Mouse (Mus musculus): Measurements from ENCODE around the gene Mlh3. TPM values are rescaled to one million over a fixed set of nuclear protein-coding genes. Genes with fewer than 3 reads are reported as not detected.

Gene Mlh3
- polyA plus RNA-seq, 1 experiment = 12.7 TPM

- no peaks in the 10 kb centered on the region for H3K4me1 ChIP-seq (ENCODE audit: control insufficient read depth, insufficient read depth, low read length)
- H3K27ac ChIP-seq (ENCODE audit: insufficient read depth, low read length) = no peak overlapping the region
- no peak overlapping the region for H3K4me3 ChIP-seq (ENCODE audit: insufficient read depth, low read length)
- TF ChIP-seq POLR2A (IDR thresholded peaks at IDR 0.05; ENCODE audit: extremely low read depth, insufficient read depth, low read length) (no peak), CTCF (IDR thresholded peaks at IDR 0.05; ENCODE audit: extremely low read depth, insufficient read depth, low read length) (no peak)
Observed at GRCm38 (mm10) chr12:85197936-85198335, 72.5 kb downstream of the Mlh3 start.

- TF ChIP-seq POLR2A (IDR thresholded peaks at IDR 0.05; ENCODE audit: extremely low read depth, insufficient read depth, low read length) (no peak), CTCF (IDR thresholded peaks at IDR 0.05; ENCODE audit: extremely low read depth, insufficient read depth, low read length) (no peak)
- no peaks in the 10 kb centered on the region for H3K4me1 ChIP-seq (ENCODE audit: control insufficient read depth, insufficient read depth, low read length)
- no peak overlapping the region for H3K27ac ChIP-seq (ENCODE audit: insufficient read depth, low read length)
- no peak overlapping the region for H3K4me3 ChIP-seq (ENCODE audit: insufficient read depth, low read length)
Observed at GRCm38 (mm10) chr12:85197371-85197770, 73.0 kb downstream of the Mlh3 start.

- no peaks in the 10 kb centered on the region for H3K4me1 ChIP-seq (ENCODE audit: control insufficient read depth, insufficient read depth, low read length)
- TF ChIP-seq CTCF (IDR thresholded peaks at IDR 0.05; ENCODE audit: extremely low read depth, insufficient read depth, low read length) = no peak
- no peak overlapping the region for H3K4me3 ChIP-seq (ENCODE audit: insufficient read depth, low read length)
- no peak overlapping the region for H3K27ac ChIP-seq (ENCODE audit: insufficient read depth, low read length)
Observed at GRCm38 (mm10) chr12:85196191-85196590, 74.2 kb downstream of the Mlh3 start.

GRCm38 (mm10) chr12:85195086-85195485 is 75.3 kb downstream of the Mlh3 start:
- H3K4me1 ChIP-seq (ENCODE audit: control insufficient read depth, insufficient read depth, low read length) = no peaks in the 10 kb centered on the region
- no peak overlapping the region for H3K4me3 ChIP-seq (ENCODE audit: insufficient read depth, low read length)
- H3K27ac ChIP-seq (ENCODE audit: insufficient read depth, low read length) = no peak overlapping the region
- TF ChIP-seq POLR2A (IDR thresholded peaks at IDR 0.05; ENCODE audit: extremely low read depth, insufficient read depth, low read length) = no peak
- no peak for TF ChIP-seq CTCF (IDR thresholded peaks at IDR 0.05; ENCODE audit: extremely low read depth, insufficient read depth, low read length)

- TF ChIP-seq CTCF (IDR thresholded peaks at IDR 0.05; ENCODE audit: extremely low read depth, insufficient read depth, low read length) (no peak), POLR2A (IDR thresholded peaks at IDR 0.05; ENCODE audit: extremely low read depth, insufficient read depth, low read length) (no peak)
Observed at GRCm38 (mm10) chr12:85194623-85195018, 75.8 kb downstream of the Mlh3 start.

DNA sequence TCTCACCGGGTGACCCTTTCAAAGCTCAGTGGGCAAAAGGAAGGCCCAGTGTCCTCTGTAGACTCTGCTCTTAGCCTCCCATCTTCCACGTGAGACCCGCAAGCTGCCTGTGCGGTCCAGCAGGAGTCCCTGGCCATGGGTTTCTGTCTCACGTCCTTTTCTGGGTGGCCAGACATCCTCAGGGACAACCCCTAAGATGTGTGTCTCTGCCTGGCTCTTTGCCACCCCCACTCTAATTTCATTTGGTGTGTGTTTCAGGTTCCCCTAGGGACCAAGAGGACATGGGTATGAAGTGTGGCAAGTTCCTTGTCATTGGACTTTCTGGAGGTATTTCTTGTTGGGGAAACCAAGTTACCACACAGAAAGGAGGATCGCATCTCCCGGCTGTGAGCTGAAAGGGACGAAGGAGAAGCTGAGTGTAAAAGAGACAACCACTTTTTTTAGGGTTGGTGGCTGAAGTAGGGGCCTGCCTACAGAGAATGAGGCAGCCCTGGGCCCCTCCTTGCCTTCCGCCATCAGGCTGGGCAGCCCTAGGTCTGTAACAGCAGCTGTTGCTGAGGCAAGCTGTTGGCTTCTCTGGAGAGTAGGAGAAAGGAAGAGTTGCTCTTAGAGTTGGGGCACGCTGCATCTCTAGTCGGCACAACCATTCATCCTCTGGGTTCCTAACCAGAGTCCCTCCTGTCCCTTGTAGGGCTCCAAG is 76.3 kb downstream of the Mlh3 start:
- no peak for TF ChIP-seq CTCF (IDR thresholded peaks at IDR 0.05; ENCODE audit: extremely low read depth, insufficient read depth, low read length)
- TF ChIP-seq POLR2A (IDR thresholded peaks at IDR 0.05; ENCODE audit: extremely low read depth, insufficient read depth, low read length) = no peak
- no peaks in the 10 kb centered on the region for H3K4me1 ChIP-seq (ENCODE audit: control insufficient read depth, insufficient read depth, low read length)
- H3K4me3 ChIP-seq (ENCODE audit: insufficient read depth, low read length) = no peak overlapping the region
- no peak overlapping the region for H3K27ac ChIP-seq (ENCODE audit: insufficient read depth, low read length)

More at GRCm38 (mm10) chr12:85194623-85195018, 75.8 kb downstream of the Mlh3 start:
- Histone ChIP-seq H3K27ac (ENCODE audit: insufficient read depth, low read length) (no peak overlapping the region), H3K4me3 (ENCODE audit: insufficient read depth, low read length) (no peak overlapping the region), H3K4me1 (ENCODE audit: control insufficient read depth, insufficient read depth, low read length) (no peaks in the 10 kb centered on the region)

GRCm38 (mm10) chr12:85193146-85193545 is 77.3 kb downstream of the Mlh3 start:
- Histone ChIP-seq H3K4me1 (ENCODE audit: control insufficient read depth, insufficient read depth, low read length) (no peaks in the 10 kb centered on the region), H3K27ac (ENCODE audit: insufficient read depth, low read length) (no peak overlapping the region), H3K4me3 (ENCODE audit: insufficient read depth, low read length) (no peak overlapping the region)
- TF ChIP-seq POLR2A (IDR thresholded peaks at IDR 0.05; ENCODE audit: extremely low read depth, insufficient read depth, low read length) (no peak), CTCF (IDR thresholded peaks at IDR 0.05; ENCODE audit: extremely low read depth, insufficient read depth, low read length) (no peak)

GRCm38 (mm10) chr12:85192461-85193108 is 77.8 kb downstream of the Mlh3 start:
- no peak overlapping the region for H3K4me3 ChIP-seq (ENCODE audit: insufficient read depth, low read length)
- TF ChIP-seq CTCF (IDR thresholded peaks at IDR 0.05; ENCODE audit: extremely low read depth, insufficient read depth, low read length) (no peak), POLR2A (IDR thresholded peaks at IDR 0.05; ENCODE audit: extremely low read depth, insufficient read depth, low read length) (no peak)
- H3K4me1 ChIP-seq (ENCODE audit: control insufficient read depth, insufficient read depth, low read length) = no peaks in the 10 kb centered on the region
- no peak overlapping the region for H3K27ac ChIP-seq (ENCODE audit: insufficient read depth, low read length)

DNA sequence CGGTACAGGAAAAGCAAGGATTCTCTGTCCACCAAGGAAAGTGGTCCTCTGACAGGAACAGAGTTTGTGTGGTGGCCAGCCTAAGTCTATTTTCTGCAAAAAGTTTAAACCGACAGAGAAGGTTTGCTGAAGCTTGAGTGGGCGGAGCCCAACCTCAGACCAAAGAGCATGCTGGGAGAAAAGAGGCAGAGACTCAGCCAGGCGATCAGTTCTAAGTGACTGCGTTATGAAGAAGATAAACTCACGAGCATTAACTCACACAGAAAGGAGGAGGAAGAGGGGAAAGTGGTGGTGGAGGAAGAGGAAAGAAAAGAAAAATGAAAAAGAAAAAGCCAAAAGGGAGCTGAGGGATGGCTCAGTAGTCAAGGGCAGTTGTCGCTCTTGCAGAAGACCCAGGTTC is 80.1 kb downstream of the Mlh3 start:
- Histone ChIP-seq H3K4me3 (ENCODE audit: insufficient read depth, low read length) (no peak overlapping the region), H3K27ac (ENCODE audit: insufficient read depth, low read length) (no peak overlapping the region), H3K4me1 (ENCODE audit: control insufficient read depth, insufficient read depth, low read length) (no peaks in the 10 kb centered on the region)
- TF ChIP-seq CTCF (IDR thresholded peaks at IDR 0.05; ENCODE audit: extremely low read depth, insufficient read depth, low read length) (no peak), POLR2A (IDR thresholded peaks at IDR 0.05; ENCODE audit: extremely low read depth, insufficient read depth, low read length) (no peak)

DNA sequence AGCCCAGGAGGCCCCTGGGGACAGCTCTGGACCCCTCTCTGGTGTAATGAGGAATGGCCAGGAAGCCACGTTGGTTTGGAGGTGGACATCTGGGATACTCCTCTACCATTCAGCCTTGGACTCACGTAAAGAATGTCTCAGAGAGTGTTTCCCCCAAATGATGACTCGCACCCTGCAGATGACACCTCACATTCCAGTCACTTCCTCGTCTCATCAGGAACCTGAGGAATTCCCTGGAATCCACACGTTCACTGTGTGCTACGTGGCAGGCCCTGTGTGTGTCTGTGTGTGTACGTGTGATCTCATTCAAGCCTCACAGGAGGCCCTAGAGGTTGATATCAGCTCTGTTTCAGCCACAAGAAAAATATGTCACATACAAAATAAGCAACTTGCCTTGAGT is 84.0 kb downstream of the Mlh3 start:
- no peak overlapping the region for H3K27ac ChIP-seq (ENCODE audit: insufficient read depth, low read length)
- no peak overlapping the region for H3K4me3 ChIP-seq (ENCODE audit: insufficient read depth, low read length)
- TF ChIP-seq POLR2A (IDR thresholded peaks at IDR 0.05; ENCODE audit: extremely low read depth, insufficient read depth, low read length) (no peak), CTCF (IDR thresholded peaks at IDR 0.05; ENCODE audit: extremely low read depth, insufficient read depth, low read length) (no peak)
- no peaks in the 10 kb centered on the region for H3K4me1 ChIP-seq (ENCODE audit: control insufficient read depth, insufficient read depth, low read length)
